Mouse (Mus musculus): ENCODE results near the gene Vps53.
"Not testable (repeated sequence)": the region's sequence is repeated elsewhere in the genome, so short reads cannot be mapped to it uniquely, and the experiment has no call there.

Vps53 gene

GRCm38 (mm10) chr11:76020916-76021315 is 158.5 kb downstream of the Vps53 start:
- no peak for DNase-seq (ENCODE audit: low read depth, low spot score)

GRCm38 (mm10) chr11:76019879-76020278 is 159.6 kb downstream of the Vps53 start:
- no peak for DNase-seq (ENCODE audit: low read depth, low spot score)

GRCm38 (mm10) chr11:76015814-76016213 is 163.6 kb downstream of the Vps53 start:
- no peak for DNase-seq (ENCODE audit: low read depth, low spot score)

GRCm38 (mm10) chr11:76015251-76015650 is 164.2 kb downstream of the Vps53 start:
- DNase-seq (ENCODE audit: low read depth, low spot score): no peak

- DNase-seq (ENCODE audit: low read depth, low spot score): no peak
Measured at GRCm38 (mm10) chr11:76010838-76011624, 168.4 kb downstream of the Vps53 start.

- DNase-seq (ENCODE audit: low read depth, low spot score): no peak
Measured at GRCm38 (mm10) chr11:76009101-76009500, 170.3 kb downstream of the Vps53 start.

GRCm38 (mm10) chr11:76008162-76008561 is 171.3 kb downstream of the Vps53 start:
- no peak for DNase-seq (ENCODE audit: low read depth, low spot score)

GRCm38 (mm10) chr11:76004276-76004675 is 175.2 kb downstream of the Vps53 start:
- DNase-seq (ENCODE audit: low read depth, low spot score): not testable (repeated sequence)

GRCm38 (mm10) chr11:76001237-76001878 is 178.1 kb downstream of the Vps53 start:
- DNase-seq (ENCODE audit: low read depth, low spot score): no peak

GRCm38 (mm10) chr11:76000701-76001100 is 178.7 kb downstream of the Vps53 start:
- DNase-seq (ENCODE audit: low read depth, low spot score): no peak

- DNase-seq (ENCODE audit: low read depth, low spot score): peak; percentile 41
Measured at GRCm38 (mm10) chr11:75999440-76000155, 179.8 kb downstream of the Vps53 start, which contains the start of gene 1700016K19Rik. 1700016K19Rik (plus strand) TSS chr11:75999912.
